Mouse (Mus musculus): ENCODE measurements around the gene Slc7a11. TPM values are rescaled to one million over a fixed set of nuclear protein-coding genes. Genes with fewer than 3 reads are reported as not detected.

Gene Slc7a11
- polyA plus RNA-seq (2015; fragmentation: Nextera tagmentation; extraction: Ambion mirVana) = 0.24 and 0.36 TPM in 2 replicates

DNA sequence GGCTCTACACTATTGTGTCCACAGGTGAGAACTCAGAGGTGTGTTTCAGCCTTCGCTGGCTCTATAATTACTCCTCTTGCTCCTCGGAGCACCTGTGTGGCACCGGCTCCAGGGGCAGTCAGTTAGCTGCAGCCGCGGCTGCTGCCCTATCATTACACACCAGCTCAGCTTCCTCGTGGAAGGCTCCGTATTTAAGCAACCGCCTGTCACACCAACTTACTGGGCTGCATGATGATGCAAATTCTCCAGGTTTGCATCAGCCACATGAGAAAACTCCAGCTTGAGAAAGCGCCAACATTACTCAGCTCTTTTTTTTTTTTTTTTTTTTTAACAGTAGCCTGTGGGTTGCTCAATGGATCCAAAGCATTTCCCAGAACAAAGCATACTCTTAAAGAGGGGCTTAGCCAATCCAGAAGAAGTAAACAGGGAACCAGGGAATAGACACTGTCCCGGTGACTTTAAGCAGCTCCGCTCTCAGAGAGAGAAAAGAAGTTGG, at the start of gene Slc7a11:
Slc7a11 (minus strand) TSS at position 194 of the 496 bp plus-strand sequence.
- under 1% methylated on average over 11 of the region's 11 CpGs for WGBS
- Histone ChIP-seq H3K9me3 (no peaks in the 10 kb centered on the region), H3K4me3 (replicated peaks) (peak within 1 kb of the TSS; percentile 33), H3K36me3 (no peaks in the 10 kb centered on the region), H3K4me2 (peak within 1 kb of the TSS; percentile 76), H3K4me1 (0 out of 2 replicates have a peak, but pooled peaks cover 2% of the 10 kb centered on the region), H3K9ac (no peak within 1 kb of the TSS), H3K27me3 (replicated peaks) (no peaks in the 10 kb centered on the region), H3K27ac (0 out of 2 replicates have a peak within 1 kb of the TSS, but pooled peaks have one; percentile 12)
- peak; percentile 77; the same call in 1 of the 2 replicates for ATAC-seq (ENCODE audit: insufficient read depth, low FRiP score, low read depth)

DNA sequence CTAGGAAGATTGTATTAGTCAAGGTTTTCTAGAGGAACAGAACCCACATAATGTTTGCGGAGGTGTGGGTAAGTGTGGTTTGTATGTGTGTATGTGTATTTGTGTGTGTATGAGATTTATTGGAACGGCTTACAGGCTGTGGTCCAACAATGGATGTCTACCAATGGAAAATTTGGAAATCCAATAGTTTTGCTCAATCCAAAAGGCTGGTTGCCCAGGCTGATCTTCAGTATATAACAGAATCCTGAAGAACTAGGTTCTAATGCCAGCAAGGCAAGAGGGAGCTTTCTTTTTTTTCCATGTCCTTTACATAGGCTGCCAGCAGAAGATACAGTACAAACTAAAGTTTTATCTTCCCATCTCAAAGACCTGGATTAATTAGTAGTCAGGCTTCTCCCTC, 48.3 kb upstream of the Slc7a11 start:
- no peak for ATAC-seq (ENCODE audit: insufficient read depth, low FRiP score, low read depth)
- Histone ChIP-seq H3K9me3 (no peaks in the 10 kb centered on the region), H3K27ac (no peak overlapping the region), H3K27me3 (replicated peaks) (no peaks in the 10 kb centered on the region), H3K36me3 (no peaks in the 10 kb centered on the region), H3K9ac (no peak overlapping the region), H3K4me1 (no peaks in the 10 kb centered on the region), H3K4me3 (replicated peaks) (no peak overlapping the region), H3K4me2 (no peak overlapping the region)
- 95% methylated on average over 2 of the region's 2 CpGs for WGBS

DNA sequence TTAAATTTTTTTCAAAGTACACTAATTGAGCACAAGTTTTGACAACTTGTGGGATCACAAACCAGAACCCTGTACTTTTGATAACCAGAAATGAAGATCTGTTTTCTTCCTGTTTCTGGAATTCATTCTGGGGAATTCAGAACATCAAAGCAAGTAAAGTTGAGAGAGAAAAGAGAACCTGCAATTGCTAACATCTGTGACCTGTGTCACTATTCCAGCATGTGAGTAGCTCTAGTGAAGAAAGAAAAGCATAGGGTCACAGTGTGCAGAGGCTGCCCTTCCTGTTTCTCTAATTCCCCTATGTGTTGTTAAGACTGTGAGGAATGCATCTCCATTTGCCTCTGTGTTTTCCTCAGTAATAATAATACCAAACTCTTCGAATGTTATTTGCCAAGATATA, 40.7 kb upstream of the Slc7a11 start:
- no peak for ATAC-seq (ENCODE audit: insufficient read depth, low FRiP score, low read depth)
- WGBS = 68% methylated on average over 1 of the region's 1 CpGs
- Histone ChIP-seq H3K27me3 (replicated peaks) (no peaks in the 10 kb centered on the region), H3K27ac (no peak overlapping the region), H3K9ac (no peak overlapping the region), H3K36me3 (no peaks in the 10 kb centered on the region), H3K9me3 (no peaks in the 10 kb centered on the region), H3K4me1 (no peaks in the 10 kb centered on the region), H3K4me3 (replicated peaks) (no peak overlapping the region), H3K4me2 (no peak overlapping the region)

DNA sequence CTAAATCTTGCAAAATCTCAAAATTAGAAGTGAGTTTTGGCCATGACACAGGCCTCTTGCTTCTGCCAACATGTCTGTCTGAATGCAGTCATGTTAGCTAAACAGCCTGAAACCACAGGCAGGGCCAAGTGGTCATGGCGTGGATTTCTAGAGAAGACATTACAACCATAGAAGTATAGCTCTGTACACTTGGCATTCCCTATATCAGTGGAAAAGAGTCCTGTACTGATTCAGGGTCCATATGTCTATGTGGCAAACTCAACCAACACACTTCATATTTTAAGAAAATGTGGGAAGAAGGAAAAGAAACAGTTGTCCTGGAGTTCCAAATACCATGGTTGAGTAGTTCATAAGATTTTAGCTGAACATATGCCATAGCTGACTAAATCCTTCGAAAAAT, 18.8 kb upstream of the Slc7a11 start:
- ATAC-seq (ENCODE audit: insufficient read depth, low FRiP score, low read depth) = no peak
- Histone ChIP-seq H3K4me1 (no peaks in the 10 kb centered on the region), H3K27ac (no peak overlapping the region), H3K9ac (no peak overlapping the region), H3K4me2 (no peak overlapping the region), H3K36me3 (no peaks in the 10 kb centered on the region), H3K27me3 (replicated peaks) (no peaks in the 10 kb centered on the region), H3K4me3 (replicated peaks) (no peak overlapping the region), H3K9me3 (no peaks in the 10 kb centered on the region)
- 88% methylated on average over 2 of the region's 2 CpGs for WGBS

DNA sequence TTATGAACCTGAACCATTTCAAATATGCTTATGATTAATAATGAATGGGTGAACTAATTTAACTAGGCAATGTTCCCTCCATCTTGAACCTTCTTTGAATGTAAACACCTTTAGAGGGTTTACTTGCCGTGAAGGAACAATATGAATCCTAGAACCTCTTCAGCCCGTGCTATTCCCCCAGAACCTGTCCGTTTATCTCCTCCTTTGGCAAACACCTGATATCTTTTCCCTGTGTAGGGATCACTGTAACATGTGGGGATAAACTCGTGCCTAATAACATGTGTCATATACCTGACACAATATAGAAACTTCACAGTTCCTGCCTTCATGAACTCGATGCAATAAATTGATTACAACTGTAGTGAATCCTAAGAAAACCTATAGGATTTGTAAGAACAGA, 13.7 kb upstream of the Slc7a11 start:
- Histone ChIP-seq H3K9me3 (no peaks in the 10 kb centered on the region), H3K4me3 (replicated peaks) (no peak overlapping the region), H3K9ac (no peak overlapping the region), H3K27me3 (replicated peaks) (no peaks in the 10 kb centered on the region), H3K36me3 (no peaks in the 10 kb centered on the region), H3K4me1 (no peaks in the 10 kb centered on the region), H3K27ac (no peak overlapping the region), H3K4me2 (no peak overlapping the region)
- no peak for ATAC-seq (ENCODE audit: insufficient read depth, low FRiP score, low read depth)
- 65% methylated on average over 5 of the region's 5 CpGs for WGBS

DNA sequence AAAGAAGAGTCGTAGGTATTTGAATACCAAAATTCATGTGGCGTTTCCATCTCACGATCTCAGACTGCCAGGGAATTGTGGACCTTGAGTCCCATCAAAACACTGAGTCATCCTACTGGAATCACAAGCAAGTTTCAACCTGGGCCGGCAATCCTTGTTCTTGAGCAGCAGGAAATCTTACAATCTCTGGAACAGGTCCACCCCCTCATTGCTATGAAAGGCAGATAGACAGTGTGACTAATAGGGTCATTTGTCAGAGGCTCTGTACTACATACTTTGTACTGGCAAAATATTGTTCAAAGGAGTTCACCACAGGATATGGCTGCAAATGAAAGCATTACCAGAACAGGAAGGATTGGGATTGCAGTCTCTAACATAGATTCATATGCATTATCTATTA, 13.2 kb upstream of the Slc7a11 start:
- no peaks in the 10 kb centered on the region for H3K4me1 ChIP-seq
- H3K9ac ChIP-seq = no peak overlapping the region
- no peak overlapping the region for H3K4me2 ChIP-seq
- H3K9me3 ChIP-seq = no peaks in the 10 kb centered on the region
- no peaks in the 10 kb centered on the region for H3K27me3 ChIP-seq (replicated peaks)
- no peak overlapping the region for H3K4me3 ChIP-seq (replicated peaks)
- whole genome bisulfite sequencing = 71% methylated on average over 4 of the region's 4 CpGs
- H3K27ac ChIP-seq = no peak overlapping the region
- H3K36me3 ChIP-seq = no peaks in the 10 kb centered on the region
- peak; percentile 53; the same call in 1 of the 2 replicates for ATAC-seq (ENCODE audit: insufficient read depth, low FRiP score, low read depth)

DNA sequence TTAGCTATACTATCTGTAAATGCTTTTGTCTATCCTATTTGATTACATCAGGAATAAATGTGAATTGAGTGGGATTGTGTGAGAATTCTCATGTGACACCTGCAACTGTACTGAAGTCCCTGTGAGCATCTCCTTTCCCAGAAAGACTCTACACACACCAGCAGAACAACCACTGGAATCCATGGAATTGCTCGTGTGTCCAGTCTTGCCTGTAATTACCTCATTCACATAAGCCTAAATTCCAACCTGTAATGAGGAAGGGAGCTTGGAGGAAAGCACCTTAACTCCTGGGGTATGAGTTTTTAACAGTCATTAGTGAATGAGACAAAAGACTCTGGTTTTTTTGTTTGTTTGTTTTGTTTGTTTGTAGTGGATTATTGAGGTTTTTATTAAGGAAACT, 12.6 kb upstream of the Slc7a11 start:
- Histone ChIP-seq H3K36me3 (no peaks in the 10 kb centered on the region), H3K9me3 (no peaks in the 10 kb centered on the region), H3K4me2 (no peak overlapping the region), H3K4me1 (no peaks in the 10 kb centered on the region), H3K27ac (no peak overlapping the region), H3K27me3 (replicated peaks) (no peaks in the 10 kb centered on the region), H3K9ac (no peak overlapping the region), H3K4me3 (replicated peaks) (no peak overlapping the region)
- ATAC-seq (ENCODE audit: insufficient read depth, low FRiP score, low read depth) = no peak
- 72% methylated on average over 1 of the region's 1 CpGs for WGBS

DNA sequence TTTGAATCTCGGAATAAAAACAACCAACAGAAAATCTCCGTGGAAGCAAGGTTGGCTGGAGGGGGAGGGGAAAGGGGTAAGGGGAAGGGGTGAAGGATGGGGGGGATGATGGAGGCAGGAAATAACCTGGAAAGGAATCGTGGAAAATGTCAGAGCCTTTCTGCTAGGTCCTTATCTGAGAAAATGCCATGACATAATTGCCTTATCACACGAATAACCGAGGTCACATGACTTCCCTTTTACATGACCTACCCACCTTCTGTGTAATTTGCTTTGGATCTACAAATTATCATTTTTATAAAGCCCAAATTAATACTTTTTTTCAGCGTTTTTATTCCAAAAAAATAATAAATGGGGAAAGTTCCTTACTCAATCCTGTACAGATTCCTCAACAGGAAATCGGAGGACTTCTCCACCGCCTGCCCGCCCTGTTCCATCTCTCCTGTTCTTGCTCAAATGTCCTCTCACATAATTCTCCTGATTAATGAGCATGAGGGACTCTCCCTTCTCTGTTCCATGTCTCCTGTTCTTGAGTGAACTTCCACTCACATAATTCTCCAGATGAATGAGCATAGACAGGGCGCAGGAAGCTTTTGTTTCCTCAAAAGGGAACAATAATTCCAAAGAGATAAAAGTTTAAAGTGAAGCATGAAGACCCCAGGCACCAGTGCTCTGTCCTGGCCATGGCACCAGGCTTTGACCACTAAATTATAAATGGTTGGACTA, 1.8 kb upstream of the Slc7a11 start:
- H3K27ac ChIP-seq = no peak overlapping the region
- no peaks in the 10 kb centered on the region for H3K36me3 ChIP-seq
- no peak overlapping the region for H3K4me3 ChIP-seq (replicated peaks)
- H3K4me1 ChIP-seq = 0 out of 2 replicates have a peak, but pooled peaks cover 2% of the 10 kb centered on the region
- no peak overlapping the region for H3K4me2 ChIP-seq
- 52% methylated on average over 10 of the region's 10 CpGs for WGBS
- no peaks in the 10 kb centered on the region for H3K9me3 ChIP-seq
- no peak for ATAC-seq (ENCODE audit: insufficient read depth, low FRiP score, low read depth)
- H3K9ac ChIP-seq = no peak overlapping the region
- no peaks in the 10 kb centered on the region for H3K27me3 ChIP-seq (replicated peaks)

DNA sequence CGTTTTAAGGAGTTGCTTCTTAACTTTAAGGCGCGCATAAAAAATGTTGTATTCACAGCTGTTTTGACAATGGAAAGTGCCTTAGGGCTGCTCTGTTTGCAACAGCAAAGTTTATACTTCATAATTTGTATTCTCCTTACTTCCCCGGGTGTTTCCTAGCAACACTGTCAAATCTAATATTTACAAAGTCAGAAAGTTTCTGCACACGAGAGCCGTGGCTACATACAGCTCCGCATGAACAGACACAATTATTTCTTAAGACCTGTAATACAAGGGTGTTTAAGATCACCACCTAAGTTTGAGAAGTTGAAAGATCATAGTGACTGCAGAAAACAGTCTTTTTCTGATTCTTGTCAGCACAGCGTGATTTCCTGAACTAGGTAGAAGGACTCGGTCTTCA, 528 bp upstream of the Slc7a11 start:
- peak; percentile 39; the same call in 1 of the 2 replicates for ATAC-seq (ENCODE audit: insufficient read depth, low FRiP score, low read depth)
- Histone ChIP-seq H3K4me3 (replicated peaks) (peak overlapping the region; percentile 33), H3K9ac (no peak overlapping the region)

DNA sequence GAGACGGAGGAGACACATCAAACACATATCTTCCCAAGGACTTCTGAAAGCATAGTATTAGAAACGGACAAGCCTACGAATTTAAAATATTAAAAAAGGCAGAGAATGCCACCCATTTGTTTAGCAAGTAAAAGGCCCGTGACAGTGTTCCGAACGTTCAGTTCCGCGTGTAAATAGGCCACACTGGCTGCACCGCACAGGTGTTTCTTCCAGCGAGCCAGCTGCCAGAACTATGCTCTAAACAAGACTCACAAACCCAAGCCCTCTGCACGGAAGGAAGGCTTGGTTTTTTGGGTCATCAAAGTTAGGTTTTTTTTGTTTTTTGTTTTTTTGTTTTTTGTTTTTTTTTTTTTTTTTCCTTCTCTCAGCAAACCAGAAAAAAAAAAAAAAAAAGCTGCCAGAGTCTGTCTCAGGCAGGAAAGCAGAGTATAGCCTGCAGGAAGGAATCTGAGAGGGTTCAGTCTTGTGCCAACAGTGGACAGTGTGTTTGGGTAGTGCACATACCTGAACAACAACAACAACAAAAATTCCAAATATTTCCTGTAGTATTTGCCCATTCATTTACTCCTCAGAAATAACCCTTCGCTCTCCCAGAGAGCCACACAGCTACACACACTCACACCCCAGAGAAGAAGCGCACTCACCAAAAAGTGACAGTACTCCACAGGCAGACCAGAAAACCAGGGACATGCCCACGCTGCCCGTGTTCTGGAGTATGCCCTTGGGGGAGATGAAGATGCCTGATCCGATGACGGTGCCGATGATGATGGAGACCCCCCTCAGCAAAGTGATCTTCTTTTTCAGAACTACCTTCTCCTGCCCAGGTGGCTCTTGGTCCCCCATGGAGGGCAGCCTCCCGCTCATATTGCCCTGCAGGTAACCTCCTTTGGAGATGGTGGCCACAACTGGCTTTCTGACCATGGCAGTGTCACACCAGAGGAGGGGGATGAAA, 797 bp downstream of the Slc7a11 start:
- no peaks in the 10 kb centered on the region for H3K9me3 ChIP-seq
- no peak overlapping the region for H3K9ac ChIP-seq
- H3K36me3 ChIP-seq = no peaks in the 10 kb centered on the region
- 77% methylated on average over 19 of the region's 19 CpGs for WGBS
- no peaks in the 10 kb centered on the region for H3K27me3 ChIP-seq (replicated peaks)
- no peak for ATAC-seq (ENCODE audit: insufficient read depth, low FRiP score, low read depth)
- H3K4me2 ChIP-seq = peak overlapping the region; percentile 76
- H3K4me1 ChIP-seq = 0 out of 2 replicates have a peak, but pooled peaks cover 2% of the 10 kb centered on the region
- peak overlapping the region; percentile 33; the same call in 1 of the 2 replicates for H3K4me3 ChIP-seq (replicated peaks)
- H3K27ac ChIP-seq = no peak overlapping the region

More for the DNA sequence above, 528 bp upstream of the Slc7a11 start:
- WGBS = 9% methylated on average over 9 of the region's 9 CpGs
- Histone ChIP-seq H3K27ac (no peak overlapping the region), H3K9me3 (no peaks in the 10 kb centered on the region), H3K4me2 (peak overlapping the region; percentile 76), H3K27me3 (replicated peaks) (no peaks in the 10 kb centered on the region), H3K4me1 (0 out of 2 replicates have a peak, but pooled peaks cover 2% of the 10 kb centered on the region), H3K36me3 (no peaks in the 10 kb centered on the region)

DNA sequence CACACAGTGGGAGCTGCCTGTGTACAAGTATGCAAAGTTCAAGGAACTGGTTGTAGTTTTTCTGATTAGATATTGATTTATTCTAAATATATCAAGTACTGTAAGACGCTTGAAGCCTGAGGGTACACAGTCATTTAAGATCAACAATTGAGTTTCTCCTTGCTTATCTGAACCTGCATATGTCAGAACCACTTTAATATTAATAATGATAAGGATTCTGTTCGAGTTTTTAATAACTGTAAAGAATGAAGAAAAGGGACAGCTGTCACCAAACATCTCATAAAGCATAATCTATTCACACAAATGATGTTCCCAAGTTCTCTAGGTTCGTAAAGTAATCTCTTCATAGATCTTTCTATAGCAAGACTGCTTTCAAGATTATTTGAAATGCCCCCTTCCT, 2.1 kb downstream of the Slc7a11 start:
- ATAC-seq (ENCODE audit: insufficient read depth, low FRiP score, low read depth) = no peak
- WGBS = 56% methylated on average over 3 of the region's 3 CpGs

More for the DNA sequence above, 2.1 kb downstream of the Slc7a11 start:
- H3K9me3 ChIP-seq = no peaks in the 10 kb centered on the region
- H3K27me3 ChIP-seq (replicated peaks) = no peaks in the 10 kb centered on the region
- no peak overlapping the region for H3K4me2 ChIP-seq
- 0 out of 2 replicates have a peak, but pooled peaks cover 2% of the 10 kb centered on the region for H3K4me1 ChIP-seq
- no peak overlapping the region for H3K9ac ChIP-seq
- no peaks in the 10 kb centered on the region for H3K36me3 ChIP-seq
- no peak overlapping the region for H3K27ac ChIP-seq
- no peak overlapping the region for H3K4me3 ChIP-seq (replicated peaks)
